Mouse (Mus musculus) urinary bladder, postnatal 25 days (tissue): ENCODE measurements around the gene Lrrc7.

Source experiments
- DNase-seq: peaks from one replicate; pipeline ENCODE4 v3.0.0; 2022; ENCODE audit warnings: low spot score

Lrrc7 gene

GRCm38 (mm10) chr3:158362091-158362490 is 199.9 kb downstream of the Lrrc7 start:
- DNase-seq, result no peak

- no peak for DNase-seq
Measured at GRCm38 (mm10) chr3:158356706-158357105, 205.3 kb downstream of the Lrrc7 start.

- DNase-seq, result no peak
Measured at GRCm38 (mm10) chr3:158356194-158356593, 205.8 kb downstream of the Lrrc7 start.

GRCm38 (mm10) chr3:158340808-158341207 is 221.2 kb downstream of the Lrrc7 start:
- DNase-seq, result no peak

- no peak for DNase-seq
Measured at GRCm38 (mm10) chr3:158330085-158330484, 231.9 kb downstream of the Lrrc7 start.

- DNase-seq, result no peak
Measured at GRCm38 (mm10) chr3:158310391-158310790, 251.6 kb downstream of the Lrrc7 start.

GRCm38 (mm10) chr3:158307415-158307814 is 254.6 kb downstream of the Lrrc7 start:
- no peak for DNase-seq

GRCm38 (mm10) chr3:158298732-158299131 is 263.3 kb downstream of the Lrrc7 start:
- no peak for DNase-seq

- no peak for DNase-seq
Measured at GRCm38 (mm10) chr3:158295041-158295440, 267.0 kb downstream of the Lrrc7 start.

GRCm38 (mm10) chr3:158284431-158284830 is 277.6 kb downstream of the Lrrc7 start:
- DNase-seq, result no peak

- DNase-seq, result no peak
Measured at GRCm38 (mm10) chr3:158278631-158279030, 283.4 kb downstream of the Lrrc7 start.

- no peak for DNase-seq
Measured at GRCm38 (mm10) chr3:158272700-158273099, 289.3 kb downstream of the Lrrc7 start.

- no peak for DNase-seq
Measured at GRCm38 (mm10) chr3:158270887-158271286, 291.1 kb downstream of the Lrrc7 start.

- no peak for DNase-seq
Measured at GRCm38 (mm10) chr3:158252576-158252975, 309.4 kb downstream of the Lrrc7 start.

- DNase-seq, result no peak
Measured at GRCm38 (mm10) chr3:158247672-158248071, 314.3 kb downstream of the Lrrc7 start.

- DNase-seq, result no peak
Measured at GRCm38 (mm10) chr3:158210657-158211056, 351.4 kb downstream of the Lrrc7 start.

GRCm38 (mm10) chr3:158210026-158210425 is 352.0 kb downstream of the Lrrc7 start:
- no peak for DNase-seq

GRCm38 (mm10) chr3:158207840-158208239 is 354.2 kb downstream of the Lrrc7 start:
- DNase-seq, result no peak

- no peak for DNase-seq
Measured at GRCm38 (mm10) chr3:158202776-158203175, 359.2 kb downstream of the Lrrc7 start.

- no peak for DNase-seq
Measured at GRCm38 (mm10) chr3:158195426-158195825, 366.6 kb downstream of the Lrrc7 start.

- DNase-seq, result no peak
Measured at GRCm38 (mm10) chr3:158193229-158193628, 368.8 kb downstream of the Lrrc7 start.

- DNase-seq, result no peak
Measured at GRCm38 (mm10) chr3:158174880-158175735, 386.9 kb downstream of the Lrrc7 start.

- DNase-seq, result no peak
Measured at GRCm38 (mm10) chr3:158169180-158169579, 392.8 kb downstream of the Lrrc7 start.

GRCm38 (mm10) chr3:158168454-158168853 is 393.6 kb downstream of the Lrrc7 start:
- no peak for DNase-seq
